Mouse (Mus musculus): Measurements from ENCODE around the gene Stt3b. TPM values are rescaled to one million over a fixed set of nuclear protein-coding genes. Genes with fewer than 3 reads are reported as not detected.

Gene Stt3b
- total RNA-seq, 2 experiments from 2014 or later, result 46.4 to 60.8 TPM

DNA sequence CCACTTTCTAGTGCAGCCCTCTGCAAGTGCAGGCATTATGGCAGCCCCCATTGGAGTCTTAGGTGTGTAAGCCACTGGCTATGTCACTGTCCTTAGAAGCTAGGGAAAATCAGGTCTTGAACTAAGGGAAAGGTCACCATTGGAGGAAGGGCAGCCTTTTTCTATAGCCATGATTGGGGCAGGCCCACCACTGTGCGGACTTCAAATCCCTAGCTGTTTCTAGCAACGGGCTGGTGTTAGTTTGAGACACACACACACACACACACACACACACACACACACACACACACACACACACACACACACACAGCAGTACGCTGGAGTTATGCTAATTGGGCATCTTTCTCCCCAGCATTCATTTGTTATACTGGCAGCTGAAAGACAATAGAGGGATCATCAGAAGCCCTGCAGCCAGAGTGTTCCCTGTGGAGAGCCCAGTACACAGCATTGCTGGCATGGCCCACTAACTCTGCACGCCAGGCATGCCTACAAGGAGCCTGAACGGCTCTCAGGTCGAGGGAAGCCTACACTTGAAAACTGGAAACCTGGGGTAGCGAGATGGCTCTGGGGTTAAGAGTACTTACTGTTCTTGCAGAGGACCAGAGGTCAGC, 85.4 kb downstream of the Stt3b start:
- no peak for ATAC-seq (replicated peaks; ENCODE audit: low FRiP score, poor library complexity, severe bottlenecking)

DNA sequence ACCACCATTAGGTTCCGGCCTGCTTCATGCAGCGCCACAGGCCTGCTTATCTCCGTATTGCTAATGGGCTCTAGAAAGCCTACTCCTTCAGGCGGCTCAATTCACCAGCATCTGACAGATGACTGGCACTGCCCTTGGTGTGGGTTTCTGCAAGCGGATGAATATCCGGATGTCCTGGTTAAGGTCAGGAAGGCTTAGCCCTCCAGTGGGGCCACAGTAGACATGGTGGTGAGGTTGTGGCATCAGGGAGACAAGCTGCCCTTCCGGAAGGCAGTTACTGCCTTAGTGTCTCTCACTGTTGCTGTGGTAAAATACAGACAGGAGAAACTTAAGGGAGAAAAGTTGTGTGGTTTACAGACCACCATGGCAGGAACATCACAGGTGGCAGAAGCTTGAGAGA, 89.0 kb downstream of the Stt3b start:
- no peak for ATAC-seq (replicated peaks; ENCODE audit: low FRiP score, poor library complexity, severe bottlenecking)

DNA sequence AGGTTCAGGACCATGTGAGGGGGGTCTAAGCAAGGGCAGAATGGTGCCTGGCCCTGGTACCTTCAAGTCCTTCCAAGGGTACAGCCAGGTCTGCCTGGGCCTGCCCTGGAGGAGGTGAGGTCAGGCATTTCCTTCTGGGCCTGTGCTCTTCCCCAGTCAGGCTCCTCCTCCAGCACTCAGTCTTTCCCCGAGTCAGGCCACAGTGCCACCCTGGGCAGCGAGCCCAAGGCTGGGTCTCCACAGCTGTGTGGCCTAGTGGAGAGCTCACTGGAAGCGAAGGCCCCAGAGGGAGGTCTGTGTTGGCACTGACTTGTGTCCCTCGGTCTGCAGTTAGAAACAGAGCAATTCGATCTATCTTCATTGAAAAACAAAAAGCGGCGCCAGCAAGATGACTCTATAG, 89.8 kb downstream of the Stt3b start:
- no peak for ATAC-seq (replicated peaks; ENCODE audit: low FRiP score, poor library complexity, severe bottlenecking)

- no peak for ATAC-seq (replicated peaks; ENCODE audit: low FRiP score, poor library complexity, severe bottlenecking)
Measured at GRCm38 (mm10) chr9:115217984-115218383, 92.2 kb downstream of the Stt3b start.

DNA sequence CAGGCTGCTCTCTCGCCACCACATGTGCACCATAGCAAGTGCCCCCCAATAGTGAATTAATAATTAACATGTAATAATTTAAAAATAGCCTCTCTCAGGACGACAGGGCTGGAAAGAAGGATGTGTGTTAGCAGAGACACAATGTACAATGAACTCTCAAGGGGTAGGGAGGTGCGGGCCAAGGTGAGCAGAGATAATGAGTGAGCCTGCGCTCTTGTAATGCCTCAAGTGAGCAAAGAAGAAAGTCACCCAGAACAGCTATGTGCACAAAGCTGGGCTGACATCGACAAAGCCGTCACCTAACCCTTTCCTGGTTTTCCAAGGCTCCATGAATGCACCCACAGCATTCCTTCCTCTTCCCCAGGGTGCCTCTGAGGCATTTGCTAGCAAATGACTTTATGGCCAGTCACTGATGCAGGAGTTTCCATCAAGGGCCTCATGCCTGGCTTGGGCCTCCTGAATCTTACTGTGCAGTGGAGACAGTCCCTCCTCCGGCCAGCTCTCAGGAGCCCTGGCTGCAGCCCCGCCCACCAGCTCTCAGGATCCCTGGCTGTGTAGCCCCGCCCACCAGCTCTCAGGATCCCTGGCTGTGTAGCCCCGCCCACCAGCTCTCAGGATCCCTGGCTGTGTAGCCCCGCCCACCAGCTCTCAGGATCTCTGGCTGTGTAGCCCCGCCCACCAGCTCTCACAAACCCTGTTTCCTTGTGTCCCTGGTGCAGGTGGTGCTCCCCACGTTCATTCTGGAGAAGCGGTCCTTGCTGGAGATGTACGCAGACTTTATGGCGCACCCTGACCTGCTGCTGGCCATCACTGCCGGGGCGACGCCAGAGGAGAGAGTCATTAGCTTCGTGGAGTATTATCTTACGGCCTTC, 94.2 kb downstream of the Stt3b start:
- peak; percentile 78 for ATAC-seq (replicated peaks; ENCODE audit: low FRiP score, poor library complexity, severe bottlenecking)

GRCm38 (mm10) chr9:115214572-115215571, 95.3 kb downstream of the Stt3b start:
- no peak for ATAC-seq (replicated peaks; ENCODE audit: low FRiP score, poor library complexity, severe bottlenecking)

DNA sequence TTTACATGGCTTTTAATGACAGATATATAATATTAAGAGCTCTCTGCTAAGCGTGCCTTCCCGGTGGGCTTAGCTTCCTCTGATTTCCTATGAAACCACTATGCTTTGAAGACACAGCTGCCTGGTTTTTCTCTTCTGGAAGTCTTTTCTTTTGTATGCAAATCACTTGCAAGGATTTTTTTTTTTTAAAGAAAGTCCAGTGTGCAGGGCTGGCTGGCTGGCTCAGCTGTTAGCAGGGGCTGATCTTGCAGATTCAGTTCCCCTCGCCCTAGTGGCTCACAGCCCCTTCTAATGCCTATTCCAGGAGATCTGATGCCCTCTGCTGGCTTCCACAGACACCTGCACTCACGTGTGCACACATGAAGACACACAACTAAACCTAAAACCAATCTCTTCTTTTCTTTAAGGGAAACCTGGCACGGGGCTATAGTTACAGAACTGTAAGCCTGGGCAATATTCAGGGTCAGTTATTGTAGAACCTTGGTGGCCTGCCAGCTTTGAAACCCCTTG, 96.4 kb downstream of the Stt3b start:
- ATAC-seq (replicated peaks; ENCODE audit: low FRiP score, poor library complexity, severe bottlenecking), result no peak

DNA sequence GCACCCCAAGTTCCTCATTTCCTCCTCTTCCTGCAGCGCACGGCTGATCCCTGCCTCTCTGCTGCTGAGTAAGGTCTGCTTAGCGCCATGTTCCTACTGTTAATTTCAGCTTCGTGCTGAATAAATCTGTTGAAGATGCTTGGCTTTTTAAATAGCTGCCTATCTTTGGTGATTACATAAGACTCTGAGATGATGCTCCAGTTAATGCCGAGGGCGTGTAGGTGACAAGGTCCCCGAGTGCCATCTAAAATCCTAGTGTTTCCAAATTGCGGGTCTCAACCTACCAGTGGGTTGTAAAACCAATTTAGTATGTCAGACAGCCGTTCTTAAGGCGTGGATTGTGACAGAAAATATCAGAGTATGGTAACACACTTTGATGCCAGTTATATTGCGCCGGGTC, 99.7 kb downstream of the Stt3b start:
- no peak for ATAC-seq (replicated peaks; ENCODE audit: low FRiP score, poor library complexity, severe bottlenecking)

DNA sequence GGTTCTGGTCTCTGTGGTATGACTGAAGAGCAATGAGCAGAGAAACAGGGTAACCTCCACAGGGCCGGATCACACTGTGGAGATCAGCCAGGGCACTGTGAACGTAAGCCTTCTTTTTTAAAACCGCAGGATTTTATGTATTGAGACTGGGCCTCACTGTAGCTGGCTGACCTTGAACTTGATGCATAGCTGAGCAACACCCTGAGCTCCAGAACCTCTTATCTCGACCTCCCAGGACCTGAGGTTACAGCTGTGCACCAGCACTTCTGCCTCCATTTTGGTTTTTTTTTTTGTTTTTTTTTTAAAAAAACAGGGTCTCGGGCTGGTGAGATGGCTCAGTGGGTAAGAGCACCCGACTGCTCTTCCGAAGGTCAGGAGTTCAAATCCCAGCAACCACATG, 100.5 kb downstream of the Stt3b start:
- 0 out of 2 replicates have a peak, but pooled peaks have one; percentile 44 for ATAC-seq (replicated peaks; ENCODE audit: low FRiP score, poor library complexity, severe bottlenecking)

GRCm38 (mm10) chr9:115206219-115206618, 104.0 kb downstream of the Stt3b start:
- no peak for ATAC-seq (replicated peaks; ENCODE audit: low FRiP score, poor library complexity, severe bottlenecking)

GRCm38 (mm10) chr9:115205491-115205890, 104.7 kb downstream of the Stt3b start:
- ATAC-seq (replicated peaks; ENCODE audit: low FRiP score, poor library complexity, severe bottlenecking), result no peak

- no peak for ATAC-seq (replicated peaks; ENCODE audit: low FRiP score, poor library complexity, severe bottlenecking)
Measured at GRCm38 (mm10) chr9:115203136-115203535, 107.1 kb downstream of the Stt3b start.

DNA sequence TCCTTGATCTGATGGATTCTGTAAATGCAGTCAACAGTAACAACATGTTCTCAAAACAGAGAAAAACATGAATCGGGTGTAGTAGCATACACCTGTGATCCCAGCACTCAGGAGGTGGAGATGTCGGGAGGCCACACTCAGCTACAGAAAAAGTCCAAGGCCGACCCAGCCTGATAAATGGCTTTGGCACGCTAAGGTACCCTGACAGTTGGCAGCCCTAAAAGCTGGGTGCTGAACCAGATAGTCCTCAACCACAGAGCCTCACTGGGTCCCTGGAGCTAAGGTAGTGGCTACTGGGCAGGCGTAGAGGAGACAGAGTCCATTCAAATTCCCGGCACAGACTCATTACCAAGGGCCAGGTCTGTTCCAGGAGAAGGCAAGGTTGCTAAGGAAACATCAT, 109.0 kb downstream of the Stt3b start:
- no peak for ATAC-seq (replicated peaks; ENCODE audit: low FRiP score, poor library complexity, severe bottlenecking)

DNA sequence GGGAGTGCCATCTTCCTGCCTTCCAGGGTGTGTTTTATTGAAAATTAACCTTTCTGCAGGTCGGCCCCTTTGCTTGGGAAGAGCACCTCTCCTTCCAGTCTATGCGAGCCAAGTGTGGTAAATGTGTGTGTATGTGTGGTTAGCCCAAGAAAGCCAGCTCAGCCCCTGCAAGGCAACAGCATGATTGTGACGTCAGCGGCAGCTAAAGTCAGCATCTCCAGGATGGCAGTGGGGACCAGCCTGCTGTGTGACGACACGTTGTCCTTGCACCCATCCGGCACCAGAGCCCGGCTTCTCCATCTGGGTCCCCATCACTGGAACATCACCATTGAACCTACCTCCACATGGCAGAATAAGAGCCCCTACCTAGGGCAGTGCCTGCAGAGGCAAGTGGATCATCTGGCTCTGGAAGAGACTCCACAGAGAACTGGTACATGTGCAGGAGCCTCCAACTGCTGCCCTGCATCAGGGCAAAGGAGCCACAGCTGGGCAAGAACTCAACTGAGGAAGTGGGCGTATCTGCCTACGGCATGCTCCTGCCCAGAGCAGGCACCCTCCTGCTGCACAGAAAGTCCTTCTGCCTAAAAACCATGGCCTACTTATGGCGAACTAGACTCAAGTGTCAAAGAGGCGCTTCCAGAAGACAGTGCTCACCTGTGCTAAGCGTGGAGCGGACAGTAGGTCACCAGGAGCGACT, 109.9 kb downstream of the Stt3b start:
- no peak for ATAC-seq (replicated peaks; ENCODE audit: low FRiP score, poor library complexity, severe bottlenecking)

- no peak for ATAC-seq (replicated peaks; ENCODE audit: low FRiP score, poor library complexity, severe bottlenecking)
Measured at GRCm38 (mm10) chr9:115197082-115197481, 113.1 kb downstream of the Stt3b start.

DNA sequence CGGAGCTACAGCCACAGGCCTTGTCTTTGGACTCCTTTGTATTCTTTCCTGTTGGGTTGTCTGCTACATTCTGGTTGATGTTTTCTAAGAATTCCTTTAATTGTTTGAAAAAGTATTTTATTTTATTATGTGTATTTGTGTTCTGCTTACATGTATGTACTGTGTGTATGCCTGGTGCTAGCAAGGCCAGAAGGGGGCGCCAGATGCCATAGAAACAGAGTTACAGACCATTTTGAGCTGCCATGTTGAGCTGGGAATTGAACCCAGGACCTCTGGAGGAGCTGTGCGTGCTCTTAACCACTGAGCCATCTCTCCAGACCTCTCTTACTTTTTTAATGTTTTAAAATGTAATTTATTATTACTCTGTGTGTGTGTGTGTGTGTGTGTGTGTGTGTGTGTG, 117.3 kb downstream of the Stt3b start:
- no peak for ATAC-seq (replicated peaks; ENCODE audit: low FRiP score, poor library complexity, severe bottlenecking)
